Mouse (Mus musculus) cerebellum, adult 2 months (tissue): ENCODE data around the gene Gm21188.
"Not testable (repeated sequence)": the region's sequence is repeated elsewhere in the genome, so short reads cannot be mapped to it uniquely, and the experiment has no call there.

ENCODE experiments used
- CTCF ChIP-seq: fragments of 200-500 bp; IDR thresholded peaks from 2 replicates; pipeline ENCODE4 v1.5.1; 2011; ENCODE audit warnings: low read depth, mild to moderate bottlenecking, control low read depth, low read length, moderate library complexity, borderline replicate concordance; ENCODE audit not compliant: insufficient read depth
- POLR2A ChIP-seq: fragments of 200-500 bp; IDR thresholded peaks from 2 replicates; pipeline ENCODE4 v1.6.1; 2011; ENCODE audit warnings: low read length, control low read depth, borderline replicate concordance; ENCODE audit not compliant: insufficient read depth

GRCm38 (mm10) chr13:120013544-120013943 lies 38.5 kb downstream of the Gm21188 start:
- not testable (repeated sequence) for TF ChIP-seq POLR2A, CTCF
